Mouse (Mus musculus): Measurements from ENCODE around the gene Lef1.

Lef1 gene

GRCm38 (mm10) chr3:131108094-131108653 is 2.1 kb upstream of the Lef1 start:
- DNase-seq, result peak; percentile 35

GRCm38 (mm10) chr3:131109066-131109685 is 1.1 kb upstream of the Lef1 start:
- DNase-seq, result peak; percentile 36

GRCm38 (mm10) chr3:131109686-131110070 is 593 bp upstream of the Lef1 start:
- DNase-seq, result peak; percentile 67

GRCm38 (mm10) chr3:131111151-131111850 is 1.0 kb downstream of the Lef1 start:
- DNase-seq, result peak; percentile 78

- peak; percentile 89 for DNase-seq
Measured at GRCm38 (mm10) chr3:131111851-131112572, 1.7 kb downstream of the Lef1 start.

- DNase-seq, result no peak
Measured at GRCm38 (mm10) chr3:131112573-131112955, 2.3 kb downstream of the Lef1 start.

GRCm38 (mm10) chr3:131113029-131113428 is 2.8 kb downstream of the Lef1 start:
- no peak for DNase-seq

- DNase-seq, result no peak
Measured at GRCm38 (mm10) chr3:131116116-131116515, 5.8 kb downstream of the Lef1 start.

GRCm38 (mm10) chr3:131117352-131117751 is 7.1 kb downstream of the Lef1 start:
- DNase-seq, result no peak

- no peak for DNase-seq
Measured at GRCm38 (mm10) chr3:131117883-131118282, 7.6 kb downstream of the Lef1 start.

- DNase-seq, result no peak
Measured at GRCm38 (mm10) chr3:131119435-131119834, 9.2 kb downstream of the Lef1 start.

GRCm38 (mm10) chr3:131123501-131123900 is 13.2 kb downstream of the Lef1 start:
- DNase-seq, result no peak

GRCm38 (mm10) chr3:131125873-131126272 is 15.6 kb downstream of the Lef1 start:
- DNase-seq, result no peak

- DNase-seq, result no peak
Measured at GRCm38 (mm10) chr3:131126438-131126837, 16.2 kb downstream of the Lef1 start.

- DNase-seq, result no peak
Measured at GRCm38 (mm10) chr3:131134003-131134402, 23.7 kb downstream of the Lef1 start.

GRCm38 (mm10) chr3:131135434-131135833 is 25.2 kb downstream of the Lef1 start:
- no peak for DNase-seq

- DNase-seq, result no peak
Measured at GRCm38 (mm10) chr3:131136455-131136854, 26.2 kb downstream of the Lef1 start.

- DNase-seq, result peak; percentile 83
Measured at GRCm38 (mm10) chr3:131137119-131137781, 27.0 kb downstream of the Lef1 start.

GRCm38 (mm10) chr3:131138224-131138623 is 28.0 kb downstream of the Lef1 start:
- DNase-seq, result no peak

- no peak for DNase-seq
Measured at GRCm38 (mm10) chr3:131138797-131139196, 28.5 kb downstream of the Lef1 start.

GRCm38 (mm10) chr3:131139345-131140090 is 29.2 kb downstream of the Lef1 start:
- DNase-seq, result no peak

- no peak for DNase-seq
Measured at GRCm38 (mm10) chr3:131140091-131140462, 29.8 kb downstream of the Lef1 start.
